Mouse (Mus musculus): ENCODE measurements at regions not wholly inside any gene's neighbourhood (a gene's known extent, or its start where the extent isn't known, plus 50 kb on each side); places are given as distances from the start of the nearest gene placed in this dataset.

GRCm38 (mm10) chr6:126242299-126242698 lies 75.6 kb upstream of the Ntf3 start:
- no peak for TF ChIP-seq USF1 (IDR thresholded peaks at IDR 0.05; ENCODE audit: low read depth)
- TF ChIP-seq TCF12 (IDR thresholded peaks at IDR 0.05; ENCODE audit: insufficient read depth, poor library complexity, severe bottlenecking) = no peak
- TF ChIP-seq TCF3 (IDR thresholded peaks at IDR 0.05; ENCODE audit: insufficient read length, low read depth) = no peak
- TF ChIP-seq POLR2A (IDR thresholded peaks at IDR 0.05; ENCODE audit: insufficient read length, low read depth) = no peak
- TF ChIP-seq POLR2AphosphoS2 (IDR thresholded peaks at IDR 0.05; ENCODE audit: insufficient read length, low read depth) = no peak
- no peak for TF ChIP-seq MYOD1 (IDR thresholded peaks at IDR 0.05; ENCODE audit: control insufficient read depth in 1 of 3, insufficient read length in 2 of 3, low read depth in 2 of 3)
- TF ChIP-seq REST (IDR thresholded peaks at IDR 0.05; ENCODE audit: insufficient read depth, insufficient read length) = no peak
- no peak for TF ChIP-seq CEBPB (IDR thresholded peaks at IDR 0.05; ENCODE audit: insufficient read depth, poor library complexity, severe bottlenecking)
- TF ChIP-seq MAX (IDR thresholded peaks at IDR 0.05; ENCODE audit: low read depth) = no peak

Data from myocyte (in vitro differentiated cells).